Mouse (Mus musculus) hindbrain, embryonic 11.5 days (tissue): ENCODE measurements around the gene Nemp2. TPM values are rescaled to one million over a fixed set of nuclear protein-coding genes. Genes with fewer than 3 reads are reported as not detected.

Experiments used
- polyA plus RNA-seq: library from polyadenylated mRNA; unstranded; fragments of >200 nt; fragmentation: Nextera tagmentation; extraction: Ambion mirVana; gene quantifications from 2 replicates; pipeline ENCODE4 v1.2.1, GENCODE M21; 2014

Gene Nemp2
- polyA plus RNA-seq, 1 experiment from 2014 or later, result 12.2 TPM

Other genes with a start within 250 kb of the Nemp2 start
- gene Nab1, start 130.0 kb upstream of the Nemp2 start, polyA plus RNA-seq, result 9.2 and 10.0 TPM in 2 replicates
- 5.0 and 6.6 TPM in 2 replicates for gene Mfsd6, start 96.8 kb downstream of the Nemp2 start, polyA plus RNA-seq
- gene Inpp1, start 187.0 kb downstream of the Nemp2 start, polyA plus RNA-seq, result 12.4 and 12.9 TPM in 2 replicates
- 31.0 and 32.7 TPM in 2 replicates for gene Hibch, start 214.2 kb downstream of the Nemp2 start, polyA plus RNA-seq